Mouse (Mus musculus): Measurements from ENCODE around the gene Matn4.

DNA sequence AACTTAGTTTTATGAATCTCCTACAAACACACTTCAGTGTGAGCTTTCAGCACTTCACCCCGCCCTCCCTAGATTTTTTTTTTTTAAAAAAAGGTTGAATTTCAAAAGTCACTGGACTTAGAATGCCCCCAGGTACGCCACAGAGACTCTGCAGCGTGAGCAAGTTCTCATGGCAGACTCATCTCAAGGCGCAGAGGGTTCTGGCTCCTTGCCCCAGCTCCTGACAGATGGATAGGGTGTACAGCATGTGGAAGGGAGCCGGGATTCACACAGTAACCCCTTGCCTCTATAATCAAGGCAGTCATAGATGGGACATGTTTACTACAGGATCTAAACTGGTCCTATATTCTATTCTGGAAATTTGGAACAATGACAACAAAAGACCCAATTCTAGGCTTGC is 20.4 kb upstream of the Matn4 start:
- TF ChIP-seq POLR2A (IDR thresholded peaks at IDR 0.05; ENCODE audit: extremely low read depth, insufficient read depth, low read length): no peak
- TF ChIP-seq CTCF (IDR thresholded peaks at IDR 0.05; ENCODE audit: low read depth, low read length): no peak
